Mouse (Mus musculus): ENCODE measurements around the gene Mcm6. TPM values are rescaled to one million over a fixed set of nuclear protein-coding genes. Genes with fewer than 3 reads are reported as not detected.

Gene Mcm6
- polyA plus RNA-seq (2012; fragmentation: generic; extraction: Trizol), result 110 TPM
- long read RNA-seq, experiment 1, full-length matches to known transcripts, result 118 of 146 reads
- long read RNA-seq, experiment 1, partial matches to known transcripts, result 18 of 146 reads
- long read RNA-seq, experiment 1, other reads (novel, unspliced or antisense), result 10 of 146 reads
- long read RNA-seq, experiment 2, full-length matches to known transcripts, result 3,382 of 3,550 reads
- long read RNA-seq, experiment 2, partial matches to known transcripts, result 26 of 3,550 reads
- long read RNA-seq, experiment 2, other reads (novel, unspliced or antisense), result 142 of 3,550 reads

DNA sequence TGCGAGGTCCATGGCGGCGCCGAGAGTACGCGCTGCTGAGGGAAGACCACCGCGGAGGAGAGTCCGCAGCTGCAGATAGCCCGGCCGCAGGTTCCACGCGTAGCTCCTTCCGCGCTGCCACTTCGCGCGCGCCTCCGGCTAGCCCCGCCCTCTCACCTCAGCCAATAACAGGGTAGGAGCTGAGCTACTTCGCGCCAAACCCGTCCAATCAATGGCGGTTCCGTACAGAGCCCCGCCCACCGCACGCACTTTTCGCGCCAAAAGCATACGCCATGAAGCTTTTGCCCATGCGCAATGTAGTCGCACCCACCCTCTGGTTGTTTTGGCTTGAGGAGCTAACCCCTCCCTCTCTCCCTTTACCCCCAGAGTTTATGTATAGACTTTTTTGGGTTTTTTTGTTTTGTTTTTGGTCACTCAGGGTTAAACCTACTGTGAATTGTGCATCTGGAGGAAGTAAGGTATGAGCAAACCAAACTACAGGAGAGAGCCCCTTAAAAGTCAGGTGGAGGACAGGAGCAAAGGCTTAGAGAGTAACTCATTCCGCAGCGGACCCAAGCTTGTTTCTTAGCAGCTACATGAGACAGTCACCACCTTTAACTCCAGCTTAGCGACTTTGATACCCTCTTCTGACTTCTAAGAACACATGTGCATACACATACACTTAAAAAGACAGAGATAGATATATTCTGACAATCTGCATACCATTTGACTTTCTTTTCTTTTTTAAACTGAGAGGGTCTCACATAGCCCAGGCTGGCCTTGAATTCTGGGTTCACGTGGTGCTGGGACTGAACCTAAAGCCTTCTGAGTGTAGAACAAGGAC, at the start of gene Mcm6:
Mcm6 (minus strand) TSS at position 111 of the 823 bp plus-strand sequence.
- Histone ChIP-seq H3ac (ENCODE audit: control insufficient read depth, insufficient read length, low read depth) (peak within 1 kb of the TSS; percentile 93), H3K79me3 (ENCODE audit: low read depth) (peaks cover 34% of the 10 kb centered on the region), H3K27me3 (ENCODE audit: control insufficient read depth, insufficient read depth, insufficient read length) (no peaks in the 10 kb centered on the region), H3K36me3 (ENCODE audit: control insufficient read depth, insufficient read depth) (peaks cover 56% of the 10 kb centered on the region), H3K79me2 (ENCODE audit: control insufficient read depth, insufficient read depth) (peaks cover 43% of the 10 kb centered on the region), H3K4me3 (ENCODE audit: insufficient read depth, poor library complexity, severe bottlenecking) (peak within 1 kb of the TSS; percentile 71)
- TF ChIP-seq FOSL1 (IDR thresholded peaks at IDR 0.05; ENCODE audit: insufficient read depth, low read length, poor library complexity, severe bottlenecking) (no peak), MAX (IDR thresholded peaks at IDR 0.05) (peak; percentile 53)

DNA sequence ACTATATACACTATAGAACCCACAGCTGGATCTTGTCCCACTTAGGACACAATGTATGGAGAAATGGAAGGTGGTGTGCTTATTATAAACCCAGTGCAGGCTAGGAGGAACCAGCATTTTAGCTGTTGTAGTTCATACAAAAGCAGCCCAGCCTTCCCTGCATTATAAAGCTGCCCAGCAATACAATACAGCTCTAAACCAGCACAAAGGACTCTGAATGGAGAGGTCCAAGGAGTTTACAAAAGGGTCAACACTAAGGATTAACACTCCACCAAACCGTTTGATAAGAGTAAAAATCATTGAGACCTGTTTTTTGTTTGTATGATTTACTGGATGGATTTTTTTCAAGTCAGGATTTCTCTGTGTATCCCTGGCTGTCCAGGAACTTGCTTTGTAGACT, 47.4 kb upstream of the Mcm6 start:
- H3K4me3 ChIP-seq (ENCODE audit: insufficient read depth, poor library complexity, severe bottlenecking), result no peak overlapping the region
- no peaks in the 10 kb centered on the region for H3K27me3 ChIP-seq (ENCODE audit: control insufficient read depth, insufficient read depth, insufficient read length)
- H3K79me3 ChIP-seq (ENCODE audit: low read depth), result peaks cover 36% of the 10 kb centered on the region
- no peak overlapping the region for H3ac ChIP-seq (ENCODE audit: control insufficient read depth, insufficient read length, low read depth)
- H3K79me2 ChIP-seq (ENCODE audit: control insufficient read depth, insufficient read depth), result peaks cover 60% of the 10 kb centered on the region
- H3K36me3 ChIP-seq (ENCODE audit: control insufficient read depth, insufficient read depth), result peaks cover 60% of the 10 kb centered on the region
- TF ChIP-seq USF1 (IDR thresholded peaks at IDR 0.05; ENCODE audit: low read depth) (no peak), MYOG (IDR thresholded peaks at IDR 0.05; ENCODE audit: control insufficient read depth, extremely low read depth, insufficient read length) (no peak), FOSL1 (IDR thresholded peaks at IDR 0.05; ENCODE audit: insufficient read depth, low read length, poor library complexity, severe bottlenecking) (no peak), MAX (IDR thresholded peaks at IDR 0.05) (no peak), MYOD1 (IDR thresholded peaks at IDR 0.05; ENCODE audit: control insufficient read depth, insufficient read length, low read depth) (no peak)

GRCm38 (mm10) chr1:128405675-128406074, 46.2 kb upstream of the Mcm6 start:
- Histone ChIP-seq H3K4me3 (ENCODE audit: insufficient read depth, poor library complexity, severe bottlenecking) (no peak overlapping the region), H3K79me3 (ENCODE audit: low read depth) (peaks cover 26% of the 10 kb centered on the region), H3K79me2 (ENCODE audit: control insufficient read depth, insufficient read depth) (peaks cover 48% of the 10 kb centered on the region), H3K36me3 (ENCODE audit: control insufficient read depth, insufficient read depth) (peaks cover 62% of the 10 kb centered on the region), H3ac (ENCODE audit: control insufficient read depth, insufficient read length, low read depth) (no peak overlapping the region), H3K27me3 (ENCODE audit: control insufficient read depth, insufficient read depth, insufficient read length) (no peaks in the 10 kb centered on the region)
- TF ChIP-seq FOSL1 (IDR thresholded peaks at IDR 0.05; ENCODE audit: insufficient read depth, low read length, poor library complexity, severe bottlenecking) (no peak), USF1 (IDR thresholded peaks at IDR 0.05; ENCODE audit: low read depth) (no peak), CTCF (IDR thresholded peaks at IDR 0.05; ENCODE audit: control insufficient read depth, insufficient read depth, insufficient read length) (no peak), MAX (IDR thresholded peaks at IDR 0.05) (no peak), CEBPB (IDR thresholded peaks at IDR 0.05; ENCODE audit: low read depth) (no peak), MYOD1 (IDR thresholded peaks at IDR 0.05; ENCODE audit: control insufficient read depth, insufficient read length, low read depth) (no peak), MYOG (IDR thresholded peaks at IDR 0.05; ENCODE audit: control insufficient read depth, extremely low read depth, insufficient read length) (no peak)

DNA sequence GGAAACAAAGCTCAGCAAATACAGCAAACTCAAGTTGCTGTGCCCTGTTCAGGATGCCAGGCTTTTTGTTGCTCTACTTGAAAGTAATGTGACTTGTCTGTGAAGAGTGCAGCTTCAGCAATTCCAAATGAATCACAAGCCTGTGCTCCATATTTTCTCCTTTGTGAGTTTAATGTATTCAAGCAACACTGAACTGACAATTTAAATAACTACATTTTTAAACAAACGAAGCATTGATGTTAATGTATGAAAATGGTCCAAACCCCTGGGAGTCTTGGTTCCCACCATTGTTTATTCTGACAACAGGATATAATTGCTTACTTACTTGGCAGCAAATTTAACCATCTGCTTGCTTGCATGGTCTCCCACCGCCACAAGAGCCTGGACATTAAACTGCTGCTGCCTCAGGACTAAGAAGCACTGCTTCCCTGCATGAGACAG, 45.6 kb upstream of the Mcm6 start:
- Histone ChIP-seq H3ac (ENCODE audit: control insufficient read depth, insufficient read length, low read depth) (no peak overlapping the region), H3K79me3 (ENCODE audit: low read depth) (peaks cover 20% of the 10 kb centered on the region), H3K4me3 (ENCODE audit: insufficient read depth, poor library complexity, severe bottlenecking) (no peak overlapping the region), H3K27me3 (ENCODE audit: control insufficient read depth, insufficient read depth, insufficient read length) (no peaks in the 10 kb centered on the region), H3K79me2 (ENCODE audit: control insufficient read depth, insufficient read depth) (peaks cover 42% of the 10 kb centered on the region), H3K36me3 (ENCODE audit: control insufficient read depth, insufficient read depth) (peaks cover 68% of the 10 kb centered on the region)
- TF ChIP-seq CEBPB (IDR thresholded peaks at IDR 0.05; ENCODE audit: low read depth) (no peak), MAX (IDR thresholded peaks at IDR 0.05) (no peak)

- peaks cover 75% of the 10 kb centered on the region for H3K36me3 ChIP-seq (ENCODE audit: control insufficient read depth, insufficient read depth)
- peaks cover 12% of the 10 kb centered on the region for H3K79me3 ChIP-seq (ENCODE audit: low read depth)
Measured at GRCm38 (mm10) chr1:128400926-128401325, 41.5 kb upstream of the Mcm6 start.

More at GRCm38 (mm10) chr1:128400926-128401325, 41.5 kb upstream of the Mcm6 start:
- Histone ChIP-seq H3K4me3 (ENCODE audit: insufficient read depth, poor library complexity, severe bottlenecking) (no peak overlapping the region), H3K79me2 (ENCODE audit: control insufficient read depth, insufficient read depth) (peaks cover 33% of the 10 kb centered on the region), H3K27me3 (ENCODE audit: control insufficient read depth, insufficient read depth, insufficient read length) (no peaks in the 10 kb centered on the region), H3ac (ENCODE audit: control insufficient read depth, insufficient read length, low read depth) (no peak overlapping the region)
- TF ChIP-seq CEBPB (IDR thresholded peaks at IDR 0.05; ENCODE audit: low read depth), result no peak
- no peak for TF ChIP-seq USF1 (IDR thresholded peaks at IDR 0.05; ENCODE audit: low read depth)
- TF ChIP-seq FOSL1 (IDR thresholded peaks at IDR 0.05; ENCODE audit: insufficient read depth, low read length, poor library complexity, severe bottlenecking), result no peak
- TF ChIP-seq CTCF (IDR thresholded peaks at IDR 0.05; ENCODE audit: control insufficient read depth, insufficient read depth, insufficient read length), result no peak
- no peak for TF ChIP-seq MAX (IDR thresholded peaks at IDR 0.05)
- no peak for TF ChIP-seq MYOG (IDR thresholded peaks at IDR 0.05; ENCODE audit: control insufficient read depth, extremely low read depth, insufficient read length)
- no peak for TF ChIP-seq MYOD1 (IDR thresholded peaks at IDR 0.05; ENCODE audit: control insufficient read depth, insufficient read length, low read depth)

Measured in C2C12 (cell line).